Mouse (Mus musculus) small intestine, adult 2 months (tissue): Measurements from ENCODE around the gene Mylip. TPM values are rescaled to one million over a fixed set of nuclear protein-coding genes. Genes with fewer than 3 reads are reported as not detected.
A peak's percentile ranks its signal among the peaks of the same experiment; 100 is the strongest.

Source experiments
- H3K27ac ChIP-seq: fragments of 200-500 bp; 2 replicates; pipeline ENCODE4 v1.5.1; 2012; ENCODE audit warnings: low read depth, low read length, control low read depth, inconsistent platforms; ENCODE audit not compliant: insufficient read depth
- H3K27me3 ChIP-seq: fragments of 200-500 bp; 2 replicates; pipeline ENCODE4 v1.6.1; 2012; ENCODE audit warnings: mild to moderate bottlenecking, moderate library complexity, low read length, inconsistent platforms; ENCODE audit not compliant: control insufficient read depth, insufficient read depth
- H3K36me3 ChIP-seq: fragments of 200-500 bp; 2 replicates; pipeline ENCODE4 v1.6.1; 2012; ENCODE audit warnings: mild to moderate bottlenecking, low read length, control low read depth, inconsistent platforms; ENCODE audit not compliant: control insufficient read depth, insufficient read depth
- H3K4me1 ChIP-seq: fragments of 200-500 bp; 2 replicates; pipeline ENCODE4 v1.6.1; 2012; ENCODE audit warnings: low read length, inconsistent platforms, mixed read lengths; ENCODE audit not compliant: control insufficient read depth, insufficient read depth, insufficient read length
- H3K4me3 ChIP-seq: fragments of 200-500 bp; 2 replicates; pipeline ENCODE4 v1.5.1; 2012; ENCODE audit warnings: low read depth, mild to moderate bottlenecking, control low read depth, inconsistent platforms, low read length, moderate library complexity
- CTCF ChIP-seq: fragments of 200-500 bp; IDR thresholded peaks from 2 replicates; pipeline ENCODE4 v1.5.1; 2012; ENCODE audit warnings: low read depth, mild to moderate bottlenecking, control low read depth, inconsistent platforms, low read length, moderate library complexity, mixed read lengths; ENCODE audit not compliant: insufficient replicate concordance, insufficient read length; ENCODE audit errors: extremely low read depth
- POLR2A ChIP-seq: fragments of 200-500 bp; IDR thresholded peaks from 2 replicates; pipeline ENCODE4 v1.6.1; 2012; ENCODE audit warnings: low read depth, mild to moderate bottlenecking, control low read depth, inconsistent platforms, low read length, moderate library complexity
- WGBS: fragments of 180-500 bp; shearing (Covaris S2); methylation state at CpG from one replicate; pipeline ENCODE4 v1.1.7; 2018; 5-methylcytosine and 5-hydroxymethylcytosine counted together
- polyA plus RNA-seq: library from polyadenylated mRNA; depleted of rRNA; stranded (reverse); fragments of >200 nt; gene quantifications from 2 replicates; pipeline ENCODE4 v1.2.3, GENCODE M21; 2012

The Mylip gene
- polyA plus RNA-seq, 1 experiment, result 17.9 TPM

- no peak for TF ChIP-seq POLR2A
- no peak for TF ChIP-seq CTCF
- H3K27me3 ChIP-seq, result no peaks in the 10 kb centered on the region
- no peak overlapping the region for H3K4me3 ChIP-seq
- H3K36me3 ChIP-seq, result no peaks in the 10 kb centered on the region
- 48% methylated on average over 11 of the region's 11 CpGs for WGBS
- H3K4me1 ChIP-seq, result no peaks in the 10 kb centered on the region
- H3K27ac ChIP-seq, result no peak overlapping the region
These were observed 39.7 kb downstream of the Mylip start for GRCm38 (mm10) chr13:45429239-45429638.

DNA sequence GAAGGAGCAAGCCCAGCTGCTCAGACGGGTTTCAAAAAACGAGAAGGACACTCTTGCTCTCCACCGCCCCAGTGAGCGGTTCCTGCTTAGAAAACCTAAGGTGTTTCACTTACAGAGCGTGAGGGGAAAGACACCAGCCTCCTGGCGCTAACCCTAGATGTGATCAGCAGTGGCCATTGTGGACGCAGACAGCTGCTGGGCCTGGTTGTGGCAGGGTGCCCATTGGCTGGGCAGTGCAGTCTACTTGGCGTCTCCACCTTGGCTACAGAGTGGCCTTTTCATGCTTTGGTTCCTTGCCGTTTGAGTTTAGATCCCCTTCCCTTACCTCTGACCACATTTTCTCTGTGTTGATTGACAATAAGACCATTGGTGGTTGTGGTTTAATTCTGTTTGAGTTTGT, 47.6 kb downstream of the Mylip start:
- WGBS, result 91% methylated on average over 9 of the region's 9 CpGs
- no peak for TF ChIP-seq CTCF
- H3K4me3 ChIP-seq, result no peak overlapping the region
- no peaks in the 10 kb centered on the region for H3K27me3 ChIP-seq
- no peak overlapping the region for H3K27ac ChIP-seq
- H3K4me1 ChIP-seq, result 0 out of 2 replicates have a peak, but pooled peaks cover 2% of the 10 kb centered on the region
- no peaks in the 10 kb centered on the region for H3K36me3 ChIP-seq

GRCm38 (mm10) chr13:45438853-45439252, 49.3 kb downstream of the Mylip start:
- Histone ChIP-seq H3K27ac (no peak overlapping the region), H3K27me3 (no peaks in the 10 kb centered on the region), H3K4me3 (no peak overlapping the region), H3K4me1 (peaks cover 4% of the 10 kb centered on the region; the same call in 1 of the 2 replicates), H3K36me3 (no peaks in the 10 kb centered on the region)
- WGBS, result 50% methylated on average over 6 of the region's 6 CpGs
- TF ChIP-seq CTCF, result no peak
- TF ChIP-seq POLR2A, result no peak

DNA sequence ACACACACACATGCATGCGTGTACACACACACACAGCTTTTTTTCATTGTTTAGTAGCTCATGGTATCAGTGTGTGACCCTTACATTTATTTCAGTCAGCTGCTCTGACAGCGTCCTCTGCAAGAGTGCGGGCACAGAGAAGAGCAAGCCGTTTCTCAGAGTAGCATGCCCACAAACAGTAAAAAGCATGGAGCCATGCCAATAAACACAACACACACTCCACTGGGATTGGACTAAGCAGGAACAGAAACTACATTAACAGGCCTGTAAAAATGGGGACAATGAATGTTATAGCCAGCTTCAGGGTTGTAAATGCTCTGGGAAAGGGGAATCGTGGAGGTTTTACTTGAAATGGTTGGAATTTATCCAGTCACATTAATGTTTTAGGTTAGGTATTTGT, 50.7 kb downstream of the Mylip start:
- TF ChIP-seq POLR2A, result no peak
- peaks cover 2% of the 10 kb centered on the region; the same call in 1 of the 2 replicates for H3K4me1 ChIP-seq
- no peaks in the 10 kb centered on the region for H3K36me3 ChIP-seq
- H3K27me3 ChIP-seq, result no peaks in the 10 kb centered on the region
- 40% methylated on average over 5 of the region's 5 CpGs for whole genome bisulfite sequencing
- H3K4me3 ChIP-seq, result no peak overlapping the region
- H3K27ac ChIP-seq, result no peak overlapping the region

DNA sequence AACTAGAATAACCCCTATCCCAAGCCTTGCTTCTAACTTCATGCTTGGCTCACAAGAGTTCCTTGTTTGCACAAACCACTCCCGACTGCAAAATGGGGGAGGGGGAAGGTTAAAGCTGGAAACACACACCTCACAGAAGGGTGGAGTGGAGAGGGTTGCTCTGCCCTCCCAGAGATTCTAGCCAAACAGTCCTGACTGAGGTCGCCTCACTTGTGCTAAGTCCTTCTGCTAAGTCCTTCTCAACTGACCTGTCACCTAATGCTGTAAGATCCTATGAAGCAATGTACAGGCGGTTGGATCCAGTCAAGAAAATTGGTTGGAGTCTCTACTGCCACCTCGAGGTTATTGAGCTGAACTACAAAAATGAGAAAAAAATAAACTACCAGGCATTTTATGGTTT, 52.9 kb downstream of the Mylip start:
- Histone ChIP-seq H3K27ac (no peak overlapping the region; the same call in 1 of the 2 replicates), H3K4me3 (no peak overlapping the region), H3K36me3 (no peaks in the 10 kb centered on the region), H3K27me3 (no peaks in the 10 kb centered on the region), H3K4me1 (peaks cover 2% of the 10 kb centered on the region; the same call in 1 of the 2 replicates)
- WGBS, result 3% methylated on average over 4 of the region's 4 CpGs
- TF ChIP-seq POLR2A, result no peak
- TF ChIP-seq CTCF, result peak; percentile 23; the same call in 1 of the 2 replicates

DNA sequence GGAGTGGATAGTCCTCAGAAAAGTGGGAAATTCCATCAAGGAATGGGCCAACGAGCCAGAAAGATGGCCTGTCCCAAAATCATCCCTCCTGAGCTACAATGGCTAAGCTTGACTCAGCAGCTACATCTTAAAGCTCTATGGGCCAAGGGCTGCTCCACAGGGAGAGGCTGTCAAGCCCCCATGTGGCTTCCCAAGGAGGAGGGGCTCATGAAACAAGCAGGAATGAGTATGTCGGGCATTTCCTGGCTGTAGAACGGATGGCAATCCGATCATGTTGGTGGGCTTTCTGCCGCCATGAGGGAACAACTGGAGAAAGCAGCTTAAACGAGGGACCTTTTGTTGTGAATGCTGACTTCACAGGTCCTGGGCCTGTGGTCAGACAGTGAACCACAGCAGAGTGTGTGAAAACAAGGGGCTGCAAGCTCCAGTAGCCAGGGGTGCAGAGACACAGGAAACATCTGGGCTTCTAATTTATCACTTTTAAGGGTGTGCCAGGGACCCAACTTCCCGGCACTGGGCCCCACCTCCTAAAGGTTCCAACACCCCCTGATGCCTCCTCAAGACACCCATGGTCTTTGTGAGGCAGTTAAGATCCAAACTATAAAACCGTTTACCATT, 53.5 kb downstream of the Mylip start:
- Histone ChIP-seq H3K36me3 (no peaks in the 10 kb centered on the region), H3K27me3 (no peaks in the 10 kb centered on the region), H3K4me3 (no peak overlapping the region), H3K4me1 (peaks cover 2% of the 10 kb centered on the region; the same call in 1 of the 2 replicates), H3K27ac (peak overlapping the region; percentile 28)
- 68% methylated on average over 8 of the region's 8 CpGs for WGBS
- TF ChIP-seq CTCF, result peak; percentile 20; the same call in 1 of the 2 replicates
- no peak for TF ChIP-seq POLR2A

- Histone ChIP-seq H3K4me3 (no peak overlapping the region), H3K4me1 (peaks cover 2% of the 10 kb centered on the region; the same call in 1 of the 2 replicates), H3K27me3 (no peaks in the 10 kb centered on the region), H3K27ac (no peak overlapping the region), H3K36me3 (no peaks in the 10 kb centered on the region)
- TF ChIP-seq POLR2A, result no peak
- no peak for TF ChIP-seq CTCF
- 89% methylated on average over 8 of the region's 8 CpGs for WGBS
These were observed 54.7 kb downstream of the Mylip start for GRCm38 (mm10) chr13:45444220-45444619.

DNA sequence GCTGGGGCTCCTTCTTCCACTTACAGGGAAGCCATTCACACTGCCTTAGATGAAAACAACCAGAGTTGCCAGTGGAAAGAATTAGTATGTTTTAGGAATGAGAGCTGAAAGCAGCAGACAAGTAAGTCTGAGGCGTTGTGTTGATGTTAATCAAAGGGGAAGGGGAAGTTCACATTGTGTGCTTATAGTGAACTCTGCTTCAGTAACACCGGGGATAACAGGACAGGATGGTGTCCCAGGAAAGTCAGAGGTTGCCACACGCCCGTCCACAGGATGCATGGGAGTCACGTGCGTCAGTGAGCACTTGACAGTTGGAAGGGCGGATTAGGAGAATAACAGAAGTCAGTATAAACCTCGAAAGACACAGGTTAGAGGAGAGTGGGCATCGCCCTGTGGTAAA, 55.1 kb downstream of the Mylip start:
- Histone ChIP-seq H3K4me3 (no peak overlapping the region), H3K27me3 (no peaks in the 10 kb centered on the region), H3K27ac (no peak overlapping the region), H3K4me1 (peaks cover 2% of the 10 kb centered on the region; the same call in 1 of the 2 replicates), H3K36me3 (no peaks in the 10 kb centered on the region)
- no peak for TF ChIP-seq POLR2A
- TF ChIP-seq CTCF, result no peak
- WGBS, result 62% methylated on average over 9 of the region's 9 CpGs
